Mouse (Mus musculus): ENCODE results near the gene Uqcc3. TPM values are rescaled to one million over a fixed set of nuclear protein-coding genes. Genes with fewer than 3 reads are reported as not detected.
A peak's percentile ranks its signal among the peaks of the same experiment; 100 is the strongest.
"Not testable (repeated sequence)": the region's sequence is repeated elsewhere in the genome, so short reads cannot be mapped to it uniquely, and the experiment has no call there.

Uqcc3 gene
- polyA plus RNA-seq, 1 experiment from 2014 or later: 63.9 TPM

- Histone ChIP-seq H3K4me3 (ENCODE audit: low read depth, low read length) (peak within 1 kb of the TSS; percentile 54), H3K36me3 (ENCODE audit: control insufficient read depth, insufficient read depth, low read length) (peaks cover 15% of the 10 kb centered on the region), H3K27me3 (ENCODE audit: control insufficient read depth, insufficient read depth, low read length) (no peaks in the 10 kb centered on the region), H3K9ac (replicated peaks; ENCODE audit: low read depth, low read length) (peak within 1 kb of the TSS; percentile 60), H3K27ac (ENCODE audit: low read length) (peak within 1 kb of the TSS; percentile 97), H3K4me2 (replicated peaks; ENCODE audit: low read depth, low read length) (peak within 1 kb of the TSS; percentile 83), H3K4me1 (ENCODE audit: control insufficient read depth, insufficient read depth, low read length) (peaks cover 15% of the 10 kb centered on the region), H3K9me3 (ENCODE audit: control insufficient read depth, low read depth, low read length) (no peaks in the 10 kb centered on the region)
- 56% methylated on average over 11 of the region's 11 CpGs for WGBS
- ATAC-seq (ENCODE audit: insufficient number of reproducible peaks, insufficient read depth, low FRiP score, low read depth): no peak
These were observed 41.4 kb downstream of the Uqcc3 start, which contains the start of gene Gng3 for GRCm38 (mm10) chr19:8839103-8839907. Gene Gng3 (minus strand): TSS chr19:8839194.

GRCm38 (mm10) chr19:8838041-8838730 lies 42.5 kb downstream of the Uqcc3 start:
- WGBS: 20% methylated on average over 15 of the region's 15 CpGs
- peak overlapping the region; percentile 97 for H3K27ac ChIP-seq (ENCODE audit: low read length)
- H3K9me3 ChIP-seq (ENCODE audit: control insufficient read depth, low read depth, low read length): no peaks in the 10 kb centered on the region
- H3K4me1 ChIP-seq (ENCODE audit: control insufficient read depth, insufficient read depth, low read length): peaks cover 15% of the 10 kb centered on the region
- H3K27me3 ChIP-seq (ENCODE audit: control insufficient read depth, insufficient read depth, low read length): no peaks in the 10 kb centered on the region
- peak overlapping the region; percentile 60 for H3K9ac ChIP-seq (replicated peaks; ENCODE audit: low read depth, low read length)
- H3K4me2 ChIP-seq (replicated peaks; ENCODE audit: low read depth, low read length): peak overlapping the region; percentile 82
- no peak for ATAC-seq (ENCODE audit: insufficient number of reproducible peaks, insufficient read depth, low FRiP score, low read depth)
- H3K4me3 ChIP-seq (ENCODE audit: low read depth, low read length): peak overlapping the region; percentile 54
- peaks cover 27% of the 10 kb centered on the region for H3K36me3 ChIP-seq (ENCODE audit: control insufficient read depth, insufficient read depth, low read length)

GRCm38 (mm10) chr19:8837251-8837791 lies 43.4 kb downstream of the Uqcc3 start, which contains the start of gene Bscl2:
Gene Bscl2 (plus strand): TSS chr19:8837467.
- ATAC-seq (ENCODE audit: insufficient number of reproducible peaks, insufficient read depth, low FRiP score, low read depth): peak; percentile 78
- Histone ChIP-seq H3K36me3 (ENCODE audit: control insufficient read depth, insufficient read depth, low read length) (peaks cover 30% of the 10 kb centered on the region), H3K9ac (replicated peaks; ENCODE audit: low read depth, low read length) (peak within 1 kb of the TSS; percentile 60), H3K4me1 (ENCODE audit: control insufficient read depth, insufficient read depth, low read length) (peaks cover 15% of the 10 kb centered on the region), H3K9me3 (ENCODE audit: control insufficient read depth, low read depth, low read length) (no peaks in the 10 kb centered on the region), H3K27me3 (ENCODE audit: control insufficient read depth, insufficient read depth, low read length) (no peaks in the 10 kb centered on the region), H3K4me2 (replicated peaks; ENCODE audit: low read depth, low read length) (peak within 1 kb of the TSS; percentile 82), H3K4me3 (ENCODE audit: low read depth, low read length) (peak within 1 kb of the TSS; percentile 54), H3K27ac (ENCODE audit: low read length) (peak within 1 kb of the TSS; percentile 97)
- under 1% methylated on average over 38 of the region's 38 CpGs for WGBS

- not testable (repeated sequence) for H3K27me3 ChIP-seq (ENCODE audit: control insufficient read depth, insufficient read depth, low read length); H3K9me3 ChIP-seq (ENCODE audit: control insufficient read depth, low read depth, low read length); H3K9ac ChIP-seq (replicated peaks; ENCODE audit: low read depth, low read length); H3K4me3 ChIP-seq (ENCODE audit: low read depth, low read length); ATAC-seq (ENCODE audit: insufficient number of reproducible peaks, insufficient read depth, low FRiP score, low read depth); H3K4me2 ChIP-seq (replicated peaks; ENCODE audit: low read depth, low read length)
- 0 out of 2 replicates have a peak overlapping the region, but pooled peaks have one; percentile 21 for H3K27ac ChIP-seq (ENCODE audit: low read length)
- 95% methylated on average over 10 of the region's 10 CpGs for WGBS
- H3K4me1 ChIP-seq (ENCODE audit: control insufficient read depth, insufficient read depth, low read length): peaks cover 15% of the 10 kb centered on the region
- H3K36me3 ChIP-seq (ENCODE audit: control insufficient read depth, insufficient read depth, low read length): peaks cover 39% of the 10 kb centered on the region
These were observed 44.4 kb downstream of the Uqcc3 start for GRCm38 (mm10) chr19:8836327-8836726.

GRCm38 (mm10) chr19:8832971-8833370 lies 47.8 kb downstream of the Uqcc3 start:
- Histone ChIP-seq H3K4me1 (ENCODE audit: control insufficient read depth, insufficient read depth, low read length) (no peaks in the 10 kb centered on the region), H3K4me3 (ENCODE audit: low read depth, low read length) (no peak overlapping the region), H3K9ac (replicated peaks; ENCODE audit: low read depth, low read length) (no peak overlapping the region), H3K36me3 (ENCODE audit: control insufficient read depth, insufficient read depth, low read length) (peaks cover 72% of the 10 kb centered on the region), H3K27ac (ENCODE audit: low read length) (no peak overlapping the region), H3K9me3 (ENCODE audit: control insufficient read depth, low read depth, low read length) (no peaks in the 10 kb centered on the region), H3K4me2 (replicated peaks; ENCODE audit: low read depth, low read length) (no peak overlapping the region), H3K27me3 (ENCODE audit: control insufficient read depth, insufficient read depth, low read length) (no peaks in the 10 kb centered on the region)
- WGBS: 87% methylated on average over 4 of the region's 4 CpGs
- ATAC-seq (ENCODE audit: insufficient number of reproducible peaks, insufficient read depth, low FRiP score, low read depth): no peak

- peaks cover 89% of the 10 kb centered on the region for H3K36me3 ChIP-seq (ENCODE audit: control insufficient read depth, insufficient read depth, low read length)
These were observed 49.5 kb downstream of the Uqcc3 start for GRCm38 (mm10) chr19:8831262-8831661.

GRCm38 (mm10) chr19:8830664-8831063 lies 50.1 kb downstream of the Uqcc3 start:
- H3K36me3 ChIP-seq (ENCODE audit: control insufficient read depth, insufficient read depth, low read length): peaks cover 95% of the 10 kb centered on the region
- 93% methylated on average over 8 of the region's 8 CpGs for WGBS
- no peak overlapping the region for H3K4me2 ChIP-seq (replicated peaks; ENCODE audit: low read depth, low read length)
- H3K4me1 ChIP-seq (ENCODE audit: control insufficient read depth, insufficient read depth, low read length): no peaks in the 10 kb centered on the region
- no peak for ATAC-seq (ENCODE audit: insufficient number of reproducible peaks, insufficient read depth, low FRiP score, low read depth)
- H3K27me3 ChIP-seq (ENCODE audit: control insufficient read depth, insufficient read depth, low read length): no peaks in the 10 kb centered on the region
- no peak overlapping the region for H3K9ac ChIP-seq (replicated peaks; ENCODE audit: low read depth, low read length)
- H3K9me3 ChIP-seq (ENCODE audit: control insufficient read depth, low read depth, low read length): no peaks in the 10 kb centered on the region
- no peak overlapping the region for H3K27ac ChIP-seq (ENCODE audit: low read length)
- no peak overlapping the region for H3K4me3 ChIP-seq (ENCODE audit: low read depth, low read length)

More at GRCm38 (mm10) chr19:8831262-8831661, 49.5 kb downstream of the Uqcc3 start:
- H3K27me3 ChIP-seq (ENCODE audit: control insufficient read depth, insufficient read depth, low read length): no peaks in the 10 kb centered on the region
- ATAC-seq (ENCODE audit: insufficient number of reproducible peaks, insufficient read depth, low FRiP score, low read depth): no peak
- 83% methylated on average over 11 of the region's 11 CpGs for WGBS
- no peak overlapping the region for H3K9ac ChIP-seq (replicated peaks; ENCODE audit: low read depth, low read length)
- H3K4me2 ChIP-seq (replicated peaks; ENCODE audit: low read depth, low read length): no peak overlapping the region
- no peaks in the 10 kb centered on the region for H3K9me3 ChIP-seq (ENCODE audit: control insufficient read depth, low read depth, low read length)
- no peak overlapping the region for H3K4me3 ChIP-seq (ENCODE audit: low read depth, low read length)
- no peaks in the 10 kb centered on the region for H3K4me1 ChIP-seq (ENCODE audit: control insufficient read depth, insufficient read depth, low read length)
- no peak overlapping the region for H3K27ac ChIP-seq (ENCODE audit: low read length)
